In genomic region chr3:113634220-113634619, GRCm38 (mm10) we compare ENCODE assay signal across 35 mouse cellular contexts.
"Had no signal": no experiment of that assay in that cellular context is flagged by ENCODE, and none has a peak within 500 bp of the region (broad histone marks: within the 10 kb centered on the region; RNA-seq: fewer than 3 reads in every experiment).

No protein-coding gene starts in this region.

- ATAC-seq: hindbrain, postnatal 0 days; inflammation-experienced regulatory T-cells, adult 6 months; intestine, embryonic 15.5 days; intestine, embryonic 16.5 days; intestine, postnatal 0 days had no signal

- H3K27ac ChIP-seq: heart, embryonic 10.5 days; heart, embryonic 13.5 days; heart, embryonic 15.5 days; hindbrain, embryonic 10.5 days; hindbrain, embryonic 12.5 days; hindbrain, embryonic 13.5 days; hindbrain, embryonic 14.5 days; hindbrain, embryonic 15.5 days; hindbrain, postnatal 0 days; intestine, embryonic 15.5 days; kidney, embryonic 15.5 days; kidney, postnatal 0 days; layer of hippocampus, adult 2 months; left cerebral cortex, adult 2 months had no signal

- H3K4me1 ChIP-seq: hindbrain, embryonic 12.5 days; intestine, embryonic 15.5 days had no signal

- H3K27me3 ChIP-seq: heart, embryonic 12.5 days; heart, embryonic 13.5 days; heart, embryonic 15.5 days; hindbrain, embryonic 12.5 days; hindbrain, embryonic 13.5 days; hindbrain, embryonic 15.5 days; intestine, embryonic 15.5 days; kidney, embryonic 15.5 days had no signal

- H3K9me3 ChIP-seq: heart, embryonic 10.5 days; heart, embryonic 12.5 days; heart, embryonic 13.5 days; heart, embryonic 15.5 days; hindbrain, embryonic 10.5 days; hindbrain, embryonic 12.5 days; hindbrain, embryonic 13.5 days; hindbrain, embryonic 15.5 days; intestine, embryonic 15.5 days; kidney, embryonic 15.5 days had no signal

- H3K36me3 ChIP-seq: heart, embryonic 10.5 days; heart, embryonic 12.5 days; heart, embryonic 13.5 days; heart, embryonic 15.5 days; hindbrain, embryonic 10.5 days; hindbrain, embryonic 12.5 days; hindbrain, embryonic 13.5 days; hindbrain, embryonic 15.5 days; intestine, embryonic 15.5 days; kidney, embryonic 15.5 days had no signal

- H3K4me3 ChIP-seq: heart, embryonic 10.5 days; heart, embryonic 12.5 days; heart, embryonic 13.5 days; heart, embryonic 15.5 days; hindbrain, embryonic 10.5 days; hindbrain, embryonic 12.5 days; hindbrain, embryonic 13.5 days; hindbrain, embryonic 15.5 days; intestine, embryonic 15.5 days; kidney, embryonic 15.5 days; layer of hippocampus, adult 2 months; left cerebral cortex, adult 2 months had no signal

- H3K4me2 ChIP-seq: heart, embryonic 11.5 days; heart, embryonic 12.5 days; heart, embryonic 13.5 days; heart, embryonic 15.5 days; hindbrain, embryonic 12.5 days; hindbrain, embryonic 13.5 days; hindbrain, embryonic 14.5 days; hindbrain, embryonic 15.5 days; intestine, embryonic 15.5 days; kidney, embryonic 15.5 days had no signal

- H3K9ac ChIP-seq: heart, embryonic 12.5 days; heart, embryonic 13.5 days; heart, embryonic 15.5 days; hindbrain, embryonic 12.5 days; hindbrain, embryonic 13.5 days; hindbrain, embryonic 14.5 days; hindbrain, embryonic 15.5 days; intestine, embryonic 15.5 days; kidney, embryonic 15.5 days had no signal

- DNase-seq: heart, postnatal 10 days; heart, postnatal 14 days; heart, postnatal 36 days; heart, postnatal 4 days; kidney, adult 11 months; kidney, adult 18-20 months; kidney, adult 2 months; kidney, adult 8-10 months; kidney, adult 9 months; kidney, postnatal 10 days; kidney, postnatal 14 days; kidney, postnatal 25 days; kidney, postnatal 36 days; kidney, postnatal 4 days; layer of hippocampus, adult 9-11 months; layer of hippocampus, postnatal 36 days had no signal
